Mouse (Mus musculus): ENCODE results near the gene Polq. TPM values are rescaled to one million over a fixed set of nuclear protein-coding genes. Genes with fewer than 3 reads are reported as not detected.

The Polq gene
- 10 to 100 TPM; 12.1 to 13.5 TPM for total RNA-seq (2023)

GRCm38 (mm10) chr16:37011061-37011921 is at the start of gene Polq:
TSS of gene Polq (plus strand) at chr16:37011786.

GRCm38 (mm10) chr16:36989999-36990625 is 21.5 kb upstream of the Polq start, which contains the start of gene Fbxo40:
TSS of gene Fbxo40 (minus strand) at chr16:36990467.

Other genes starting within 250 kb of the Polq start
- gene Slc15a2, start 226.8 kb upstream of the Polq start, total RNA-seq (2023), result 1 to 10 TPM; 1.1 to 2.8 TPM
- 1 to 10 TPM; 2.3 to 5.8 TPM for gene Iqcb1, start 183.4 kb upstream of the Polq start, total RNA-seq (2023)
- gene Eaf2, start 136.8 kb upstream of the Polq start, total RNA-seq (2023), result 1 to 10 TPM; 3.4 to 4.1 TPM
- gene Golgb1, start 136.6 kb upstream of the Polq start, total RNA-seq (2023), result 10 to 100 TPM; 29.6 to 34.2 TPM
- 100 to 1,000 TPM; 370 to 410 TPM for gene Hcls1, start 76.8 kb upstream of the Polq start, total RNA-seq (2023)
- under 1 TPM in 1 of 2 experiments, not detected in 1; 0.88 TPM for gene Fbxo40, start 21.3 kb upstream of the Polq start, total RNA-seq (2023)